Mouse (Mus musculus): ENCODE results near the gene Zap70. TPM values are rescaled to one million over a fixed set of nuclear protein-coding genes. Genes with fewer than 3 reads are reported as not detected.

Gene Zap70
- 0.12 TPM in 1 of 2 replicates, not detected in the other for total RNA-seq (2014; rRNA removed; ENCODE audit: low replicate concordance)
- polyA plus RNA-seq (2015; fragmentation: Nextera tagmentation; extraction: Ambion mirVana), result 0.08 and 0.12 TPM in 2 replicates

GRCm38 (mm10) chr1:36761568-36761967 lies at the start of gene Zap70:
TSS of gene Zap70 (plus strand) at chr1:36761798.
- no peaks in the 10 kb centered on the region for H3K36me3 ChIP-seq (replicated peaks; ENCODE audit: control insufficient read depth, insufficient read depth, low read length)
- peak within 1 kb of the TSS; percentile 20; the same call in 1 of the 2 replicates for H3K4me3 ChIP-seq (ENCODE audit: low read depth, low read length)
- 75% methylated on average over 11 of the region's 11 CpGs for WGBS
- H3K4me2 ChIP-seq (ENCODE audit: low read depth, low read length), result peak within 1 kb of the TSS; percentile 4; the same call in 1 of the 2 replicates
- H3K27me3 ChIP-seq (ENCODE audit: control insufficient read depth, insufficient read depth, low read length), result no peaks in the 10 kb centered on the region
- no peak for DNase-seq (ENCODE audit: low spot score)
- ATAC-seq (ENCODE audit: insufficient read depth, low read depth), result no peak
- no peak within 1 kb of the TSS for H3K27ac ChIP-seq (ENCODE audit: low read depth)
- no peaks in the 10 kb centered on the region for H3K4me1 ChIP-seq (ENCODE audit: control insufficient read depth, insufficient read depth)
- no peaks in the 10 kb centered on the region for H3K9me3 ChIP-seq (replicated peaks; ENCODE audit: control insufficient read depth, low read length)
- TF ChIP-seq CTCF (IDR thresholded peaks at IDR 0.05; ENCODE audit: low read depth), result no peak
- TF ChIP-seq EP300 (IDR thresholded peaks at IDR 0.05; ENCODE audit: low read depth), result no peak
- H3K9ac ChIP-seq (replicated peaks; ENCODE audit: low read depth, low read length), result no peak within 1 kb of the TSS

DNA sequence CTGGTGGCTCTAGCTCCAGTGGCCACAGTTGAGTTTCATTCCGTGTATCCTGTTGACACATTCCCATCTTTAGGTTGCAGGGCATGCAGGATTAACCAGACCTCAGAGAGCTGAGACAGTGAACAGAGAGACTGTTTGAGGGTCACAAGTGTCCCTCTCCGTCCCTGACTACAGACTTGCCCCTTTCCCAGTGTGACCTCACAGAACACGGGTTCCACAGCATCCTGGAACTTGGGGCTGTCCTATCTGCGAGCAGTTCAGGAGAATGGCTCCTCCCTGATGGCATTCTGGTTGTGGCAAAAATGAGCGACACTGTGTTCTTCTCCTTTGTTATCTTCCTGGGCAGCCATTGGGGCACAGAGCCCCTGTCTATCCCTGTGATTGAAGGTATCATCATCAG lies 47.3 kb upstream of the Zap70 start, which contains the start of gene Actr1b:
Gene Actr1b, minus strand, starts transcription at position 112 of the 400 bp plus-strand sequence.
- TF ChIP-seq CTCF (IDR thresholded peaks at IDR 0.05; ENCODE audit: low read depth), result no peak
- no peak for TF ChIP-seq EP300 (IDR thresholded peaks at IDR 0.05; ENCODE audit: low read depth)
- Histone ChIP-seq H3K4me2 (ENCODE audit: low read depth, low read length) (no peak within 1 kb of the TSS), H3K4me3 (ENCODE audit: low read depth, low read length) (no peak within 1 kb of the TSS), H3K9ac (replicated peaks; ENCODE audit: low read depth, low read length) (no peak within 1 kb of the TSS), H3K27ac (ENCODE audit: low read depth) (no peak within 1 kb of the TSS), H3K27me3 (ENCODE audit: control insufficient read depth, insufficient read depth, low read length) (no peaks in the 10 kb centered on the region), H3K36me3 (replicated peaks; ENCODE audit: control insufficient read depth, insufficient read depth, low read length) (no peaks in the 10 kb centered on the region), H3K9me3 (replicated peaks; ENCODE audit: control insufficient read depth, low read length) (no peaks in the 10 kb centered on the region), H3K4me1 (ENCODE audit: control insufficient read depth, insufficient read depth) (no peaks in the 10 kb centered on the region)
- no peak for DNase-seq (ENCODE audit: low spot score)
- no peak for ATAC-seq (ENCODE audit: insufficient read depth, low read depth)
- WGBS, result 66% methylated on average over 5 of the region's 5 CpGs

DNA sequence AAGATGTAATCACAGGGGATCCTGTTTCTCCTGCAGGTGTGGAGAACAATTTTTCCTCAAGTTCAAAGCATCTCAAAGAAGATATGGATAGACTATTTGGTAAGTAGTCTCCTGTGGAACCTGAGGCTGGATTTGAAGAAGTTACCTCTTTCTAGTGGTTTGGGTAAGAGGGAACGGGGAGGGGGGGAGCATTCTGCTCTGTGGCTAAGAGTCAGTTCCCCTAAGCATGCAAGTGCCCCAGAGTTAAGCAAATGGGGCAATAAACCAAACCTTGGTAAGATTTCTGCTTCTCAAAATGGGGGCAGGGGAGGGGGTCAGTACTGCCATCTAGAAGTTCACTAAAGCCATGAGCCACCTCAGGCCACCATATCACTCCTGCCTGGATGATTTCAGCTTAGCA lies 42.8 kb upstream of the Zap70 start:
- DNase-seq (ENCODE audit: low spot score), result no peak
- Histone ChIP-seq H3K36me3 (replicated peaks; ENCODE audit: control insufficient read depth, insufficient read depth, low read length) (no peaks in the 10 kb centered on the region), H3K9ac (replicated peaks; ENCODE audit: low read depth, low read length) (no peak overlapping the region), H3K27ac (ENCODE audit: low read depth) (no peak overlapping the region), H3K4me1 (ENCODE audit: control insufficient read depth, insufficient read depth) (no peaks in the 10 kb centered on the region), H3K4me3 (ENCODE audit: low read depth, low read length) (no peak overlapping the region), H3K4me2 (ENCODE audit: low read depth, low read length) (no peak overlapping the region), H3K27me3 (ENCODE audit: control insufficient read depth, insufficient read depth, low read length) (no peaks in the 10 kb centered on the region), H3K9me3 (replicated peaks; ENCODE audit: control insufficient read depth, low read length) (no peaks in the 10 kb centered on the region)
- TF ChIP-seq CTCF (IDR thresholded peaks at IDR 0.05; ENCODE audit: low read depth), result no peak
- no peak for TF ChIP-seq EP300 (IDR thresholded peaks at IDR 0.05; ENCODE audit: low read depth)
- ATAC-seq (ENCODE audit: insufficient read depth, low read depth), result no peak
- 74% methylated on average over 1 of the region's 1 CpGs for WGBS

GRCm38 (mm10) chr1:36723146-36724056 lies 38.2 kb upstream of the Zap70 start:
- no peaks in the 10 kb centered on the region for H3K9me3 ChIP-seq (replicated peaks; ENCODE audit: control insufficient read depth, low read length)
- WGBS, result 64% methylated on average over 16 of the region's 16 CpGs
- no peaks in the 10 kb centered on the region for H3K36me3 ChIP-seq (replicated peaks; ENCODE audit: control insufficient read depth, insufficient read depth, low read length)
- H3K4me2 ChIP-seq (ENCODE audit: low read depth, low read length), result no peak overlapping the region
- no peak overlapping the region for H3K27ac ChIP-seq (ENCODE audit: low read depth)
- H3K4me3 ChIP-seq (ENCODE audit: low read depth, low read length), result no peak overlapping the region
- no peak for TF ChIP-seq CTCF (IDR thresholded peaks at IDR 0.05; ENCODE audit: low read depth)
- no peak for TF ChIP-seq EP300 (IDR thresholded peaks at IDR 0.05; ENCODE audit: low read depth)
- H3K27me3 ChIP-seq (ENCODE audit: control insufficient read depth, insufficient read depth, low read length), result no peaks in the 10 kb centered on the region
- DNase-seq (ENCODE audit: low spot score) (no peak), ATAC-seq (ENCODE audit: insufficient read depth, low read depth) (no peak)
- H3K9ac ChIP-seq (replicated peaks; ENCODE audit: low read depth, low read length), result no peak overlapping the region
- no peaks in the 10 kb centered on the region for H3K4me1 ChIP-seq (ENCODE audit: control insufficient read depth, insufficient read depth)

DNA sequence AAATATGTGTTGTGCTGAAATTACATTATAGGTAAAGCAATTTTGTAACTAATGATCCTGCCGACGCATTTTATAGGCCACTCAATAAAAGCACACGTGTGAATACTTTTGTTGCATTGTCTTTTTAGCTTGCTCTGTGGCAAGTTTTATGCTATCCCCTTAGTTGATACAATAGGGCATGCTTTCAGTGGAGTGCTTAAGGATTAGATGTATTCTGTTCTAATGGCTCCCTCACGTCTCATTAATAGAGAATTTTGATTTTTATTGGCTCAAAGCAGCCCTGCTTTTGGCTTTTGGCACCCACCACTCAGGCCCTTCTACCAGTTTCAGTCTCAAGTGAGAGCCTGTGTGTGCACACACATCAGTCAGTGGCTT lies 37.6 kb upstream of the Zap70 start:
- no peaks in the 10 kb centered on the region for H3K4me1 ChIP-seq (ENCODE audit: control insufficient read depth, insufficient read depth)
- no peak for ATAC-seq (ENCODE audit: insufficient read depth, low read depth)
- no peaks in the 10 kb centered on the region for H3K27me3 ChIP-seq (ENCODE audit: control insufficient read depth, insufficient read depth, low read length)
- 76% methylated on average over 4 of the region's 4 CpGs for WGBS
- TF ChIP-seq EP300 (IDR thresholded peaks at IDR 0.05; ENCODE audit: low read depth) (no peak), CTCF (IDR thresholded peaks at IDR 0.05; ENCODE audit: low read depth) (no peak)
- no peak overlapping the region for H3K4me2 ChIP-seq (ENCODE audit: low read depth, low read length)
- no peak for DNase-seq (ENCODE audit: low spot score)
- H3K27ac ChIP-seq (ENCODE audit: low read depth), result no peak overlapping the region
- H3K36me3 ChIP-seq (replicated peaks; ENCODE audit: control insufficient read depth, insufficient read depth, low read length), result no peaks in the 10 kb centered on the region
- H3K9me3 ChIP-seq (replicated peaks; ENCODE audit: control insufficient read depth, low read length), result no peaks in the 10 kb centered on the region
- H3K9ac ChIP-seq (replicated peaks; ENCODE audit: low read depth, low read length), result no peak overlapping the region
- H3K4me3 ChIP-seq (ENCODE audit: low read depth, low read length), result no peak overlapping the region
